Mouse (Mus musculus): Measurements from ENCODE around the gene Rab5c. TPM values are rescaled to one million over a fixed set of nuclear protein-coding genes. Genes with fewer than 3 reads are reported as not detected.

Rab5c gene
- polyA plus RNA-seq, 2 experiments: 57.4 to 109 TPM

DNA sequence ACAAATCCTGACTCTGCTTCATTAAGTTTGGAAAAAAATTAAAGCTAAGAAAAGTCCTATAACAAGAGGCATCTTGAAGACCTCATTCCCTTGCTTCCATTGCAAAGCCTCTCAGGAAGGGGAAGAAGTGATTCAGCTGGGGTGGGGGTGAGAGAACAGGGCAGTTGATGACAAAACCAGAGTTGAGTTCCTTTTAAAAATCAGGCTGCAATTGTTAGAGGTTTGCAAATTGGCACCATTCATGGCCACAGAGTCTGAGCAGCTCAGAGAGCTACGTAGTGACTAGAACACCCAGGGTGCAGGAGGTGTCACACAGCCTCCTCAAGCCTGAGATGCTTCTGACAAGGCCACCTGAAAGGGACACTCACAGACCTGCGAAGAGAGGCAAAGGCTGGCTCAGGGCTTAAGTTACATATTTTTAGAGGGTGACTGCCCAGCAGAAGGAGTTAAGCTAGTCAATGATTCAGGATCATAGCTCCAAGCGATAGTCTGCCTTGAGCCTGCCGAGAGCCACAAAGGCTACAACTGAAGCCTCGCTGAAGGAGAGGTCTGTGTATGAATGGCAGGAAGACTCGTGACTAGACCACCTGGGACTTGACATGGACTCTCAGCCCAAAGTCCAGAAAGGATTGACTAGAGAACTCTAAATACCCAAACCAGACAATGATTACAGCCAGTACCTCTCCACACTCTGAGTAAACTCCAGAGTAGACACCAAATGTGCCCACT lies 7.4 kb downstream of the Rab5c start:
- H3K4me2 ChIP-seq (ENCODE audit: low read depth): no peak overlapping the region
- H3K4me1 ChIP-seq (replicated peaks; ENCODE audit: control insufficient read depth in 2 of 2, insufficient read depth in 2 of 2, low read length in 1 of 2): peaks cover 10 to 21% of the 10 kb centered on the region in 2 experiments
- WGBS (ENCODE audit: insufficient replicate concordance): 74% methylated on average over 6 of the region's 6 CpGs
- DNase-seq (ENCODE audit: low read depth in 3 of 3, low spot score in 3 of 3) (no peak), ATAC-seq (ENCODE audit: insufficient read depth) (no peak)
- H3K27ac ChIP-seq: no peak overlapping the region
- H3K9ac ChIP-seq (replicated peaks): no peak overlapping the region
- peaks cover 32% of the 10 kb centered on the region for H3K36me3 ChIP-seq (replicated peaks; ENCODE audit: control insufficient read depth, insufficient read depth, low read depth)
- H3K4me3 ChIP-seq (ENCODE audit: insufficient read depth in 1 of 2, low read depth in 2 of 2, low read length in 2 of 2): no peak overlapping the region
- H3K9me3 ChIP-seq (ENCODE audit: control insufficient read depth, low read length): no peaks in the 10 kb centered on the region
- TF ChIP-seq CTCF (IDR thresholded peaks at IDR 0.05; ENCODE audit: low read depth): no peak
- no peaks in the 10 kb centered on the region for H3K27me3 ChIP-seq (ENCODE audit: control insufficient read depth, insufficient read depth, low read length)

DNA sequence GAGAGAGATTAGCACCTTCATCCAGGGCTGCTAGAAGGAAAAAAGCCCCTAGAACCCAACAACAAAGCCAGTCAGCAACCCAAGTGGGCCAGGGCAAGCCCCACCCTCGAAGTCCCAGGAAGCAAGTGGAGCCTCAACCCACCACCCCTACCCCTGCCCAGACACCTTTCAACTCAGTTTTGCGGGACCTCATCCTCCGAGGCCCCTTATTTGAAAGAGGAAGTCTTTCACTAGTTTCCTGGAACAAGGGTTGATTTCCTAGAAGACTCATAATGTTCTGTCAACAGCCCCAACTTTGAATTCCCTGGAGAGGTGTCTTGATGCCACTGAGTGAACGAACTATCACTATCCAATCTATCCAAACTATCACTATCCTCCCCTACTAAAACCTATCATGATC lies 8.0 kb downstream of the Rab5c start:
- Histone ChIP-seq H3K4me3 (ENCODE audit: insufficient read depth in 1 of 2, low read depth in 2 of 2, low read length in 2 of 2) (no peak overlapping the region), H3K4me2 (ENCODE audit: low read depth) (no peak overlapping the region), H3K4me1 (replicated peaks; ENCODE audit: control insufficient read depth in 2 of 2, insufficient read depth in 2 of 2, low read length in 1 of 2) (peaks cover 8 to 19% of the 10 kb centered on the region in 2 experiments), H3K27me3 (ENCODE audit: control insufficient read depth, insufficient read depth, low read length) (no peaks in the 10 kb centered on the region), H3K36me3 (replicated peaks; ENCODE audit: control insufficient read depth, insufficient read depth, low read depth) (peaks cover 32% of the 10 kb centered on the region), H3K9ac (replicated peaks) (no peak overlapping the region), H3K27ac (no peak overlapping the region), H3K9me3 (ENCODE audit: control insufficient read depth, low read length) (no peaks in the 10 kb centered on the region)
- 27% methylated on average over 4 of the region's 4 CpGs for whole genome bisulfite sequencing (ENCODE audit: insufficient replicate concordance)
- ATAC-seq (ENCODE audit: insufficient read depth) (no peak), DNase-seq (ENCODE audit: low read depth in 3 of 3, low spot score in 3 of 3) (no peak)
- no peak for TF ChIP-seq CTCF (IDR thresholded peaks at IDR 0.05; ENCODE audit: low read depth)
- no peak for TF ChIP-seq EP300 (IDR thresholded peaks at IDR 0.05; ENCODE audit: low read depth)

DNA sequence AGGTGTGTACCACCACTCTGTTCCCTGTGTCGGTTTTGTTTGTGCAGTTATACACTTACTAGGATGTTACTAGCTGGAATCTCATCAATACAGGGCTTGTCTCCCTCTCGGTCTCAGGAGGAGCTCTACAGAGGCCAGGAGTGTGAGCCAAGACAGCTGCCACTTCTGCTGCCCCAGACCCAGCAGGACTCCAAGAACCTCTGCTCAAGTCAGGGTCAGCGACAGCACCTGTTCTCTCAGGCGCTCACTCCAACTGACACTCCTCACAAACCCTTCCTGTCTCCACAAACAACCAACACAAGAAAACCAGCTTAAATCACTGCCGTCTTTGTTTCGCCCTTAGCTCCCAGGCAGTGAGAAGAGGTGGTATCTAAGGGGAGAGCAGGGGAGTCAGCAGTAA lies 9.4 kb downstream of the Rab5c start:
- H3K27me3 ChIP-seq (ENCODE audit: control insufficient read depth, insufficient read depth, low read length): no peaks in the 10 kb centered on the region
- H3K4me2 ChIP-seq (ENCODE audit: low read depth): no peak overlapping the region
- H3K4me3 ChIP-seq (ENCODE audit: insufficient read depth in 1 of 2, low read depth in 2 of 2, low read length in 2 of 2): no peak overlapping the region
- DNase-seq (ENCODE audit: low read depth in 3 of 3, low spot score in 3 of 3): no peak
- 84% methylated on average over 6 of the region's 6 CpGs for WGBS (ENCODE audit: insufficient replicate concordance)
- no peak overlapping the region for H3K27ac ChIP-seq
- ATAC-seq (ENCODE audit: insufficient read depth): no peak
- peaks cover 12 to 25% of the 10 kb centered on the region in 2 experiments for H3K4me1 ChIP-seq (replicated peaks; ENCODE audit: control insufficient read depth in 2 of 2, insufficient read depth in 2 of 2, low read length in 1 of 2)
- H3K9me3 ChIP-seq (ENCODE audit: control insufficient read depth, low read length): no peaks in the 10 kb centered on the region
- no peak overlapping the region for H3K9ac ChIP-seq (replicated peaks)
- TF ChIP-seq CTCF (IDR thresholded peaks at IDR 0.05; ENCODE audit: low read depth): no peak
- TF ChIP-seq EP300 (IDR thresholded peaks at IDR 0.05; ENCODE audit: low read depth): no peak
- H3K36me3 ChIP-seq (replicated peaks; ENCODE audit: control insufficient read depth, insufficient read depth, low read depth): peaks cover 26% of the 10 kb centered on the region

DNA sequence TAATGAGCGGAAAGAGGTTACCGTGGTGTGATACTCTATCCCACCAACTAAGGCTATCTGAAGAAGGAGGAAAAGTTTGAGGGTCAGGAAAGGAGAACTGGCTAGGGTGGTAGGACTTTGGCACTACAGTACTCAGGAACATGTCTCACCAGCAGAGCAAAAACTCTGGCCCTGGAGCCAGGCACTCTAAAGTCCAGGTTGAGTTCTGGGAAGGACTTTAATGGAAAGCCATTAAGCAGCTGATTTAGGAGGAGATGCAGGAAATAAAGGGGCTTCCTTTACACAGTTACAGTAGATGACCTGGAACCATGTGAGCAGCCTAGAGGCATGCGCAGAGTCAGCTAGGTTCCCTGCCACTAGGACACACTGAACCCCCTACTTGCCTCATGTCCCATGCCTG lies 10.8 kb downstream of the Rab5c start:
- WGBS (ENCODE audit: insufficient replicate concordance): 90% methylated on average over 3 of the region's 3 CpGs
- Histone ChIP-seq H3K4me3 (ENCODE audit: insufficient read depth in 1 of 2, low read depth in 2 of 2, low read length in 2 of 2) (no peak overlapping the region), H3K27me3 (ENCODE audit: control insufficient read depth, insufficient read depth, low read length) (no peaks in the 10 kb centered on the region), H3K4me2 (ENCODE audit: low read depth) (no peak overlapping the region), H3K27ac (no peak overlapping the region), H3K9ac (replicated peaks) (no peak overlapping the region), H3K4me1 (replicated peaks; ENCODE audit: control insufficient read depth in 2 of 2, insufficient read depth in 2 of 2, low read length in 1 of 2) (peaks cover 23 to 32% of the 10 kb centered on the region in 2 experiments), H3K9me3 (ENCODE audit: control insufficient read depth, low read length) (no peaks in the 10 kb centered on the region), H3K36me3 (replicated peaks; ENCODE audit: control insufficient read depth, insufficient read depth, low read depth) (peaks cover 15% of the 10 kb centered on the region)
- TF ChIP-seq EP300 (IDR thresholded peaks at IDR 0.05; ENCODE audit: low read depth) (no peak), CTCF (IDR thresholded peaks at IDR 0.05; ENCODE audit: low read depth) (no peak)
- ATAC-seq (ENCODE audit: insufficient read depth): no peak
- DNase-seq (ENCODE audit: low read depth in 3 of 3, low spot score in 3 of 3): no peak

DNA sequence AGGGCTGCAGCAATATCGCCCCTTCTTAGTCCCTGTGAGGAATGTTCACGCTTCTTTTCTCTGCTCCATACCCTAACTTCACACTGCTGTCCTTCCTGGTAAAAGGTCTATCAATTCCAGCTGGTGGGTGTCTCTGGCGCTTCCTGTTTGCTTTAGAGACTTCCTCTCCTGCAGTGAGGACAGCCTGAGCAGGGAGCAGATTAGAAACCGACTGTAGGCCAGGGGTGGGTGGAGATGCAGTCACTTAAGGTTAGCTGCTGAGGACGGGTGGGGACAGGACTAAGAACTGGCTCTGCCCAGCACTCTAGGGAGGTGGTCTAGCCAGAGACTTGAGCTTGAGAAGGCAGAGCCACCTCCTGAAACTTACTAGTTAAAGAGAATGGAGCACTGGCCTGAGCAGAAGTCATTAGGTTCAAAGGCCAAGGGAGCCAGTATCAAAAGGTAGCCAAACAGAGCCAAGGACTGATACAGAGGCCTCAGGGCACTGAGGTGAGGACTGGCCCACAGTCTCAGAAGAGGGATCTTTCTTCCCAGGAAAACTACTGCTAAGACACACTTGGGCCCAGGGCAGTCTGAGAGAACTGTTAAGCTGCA lies 13.0 kb downstream of the Rab5c start:
- no peak overlapping the region for H3K9ac ChIP-seq (replicated peaks)
- DNase-seq (ENCODE audit: low read depth in 3 of 3, low spot score in 3 of 3) (no peak), ATAC-seq (ENCODE audit: insufficient read depth) (peak; percentile 47)
- H3K9me3 ChIP-seq (ENCODE audit: control insufficient read depth, low read length): no peaks in the 10 kb centered on the region
- no peak overlapping the region for H3K4me3 ChIP-seq (ENCODE audit: insufficient read depth in 1 of 2, low read depth in 2 of 2, low read length in 2 of 2)
- peak overlapping the region; percentile 19; the same call in 1 of the 2 replicates for H3K4me2 ChIP-seq (ENCODE audit: low read depth)
- peak overlapping the region; percentile 21 for H3K27ac ChIP-seq
- H3K4me1 ChIP-seq (replicated peaks; ENCODE audit: control insufficient read depth in 2 of 2, insufficient read depth in 2 of 2, low read length in 1 of 2): peaks cover 26 to 39% of the 10 kb centered on the region in 2 experiments
- WGBS (ENCODE audit: insufficient replicate concordance): 15% methylated on average over 5 of the region's 5 CpGs
- H3K36me3 ChIP-seq (replicated peaks; ENCODE audit: control insufficient read depth, insufficient read depth, low read depth): peaks cover 11% of the 10 kb centered on the region
- no peaks in the 10 kb centered on the region for H3K27me3 ChIP-seq (ENCODE audit: control insufficient read depth, insufficient read depth, low read length)
- TF ChIP-seq EP300 (IDR thresholded peaks at IDR 0.05; ENCODE audit: low read depth): no peak
- no peak for TF ChIP-seq CTCF (IDR thresholded peaks at IDR 0.05; ENCODE audit: low read depth)

Measured in liver, embryonic 14.5 days (tissue).